Mouse (Mus musculus) CH12.LX (cell line): ENCODE results near the gene Ywhag. TPM values are rescaled to one million over a fixed set of nuclear protein-coding genes. Genes with fewer than 3 reads are reported as not detected.

Experiments used
- DNase-seq: peaks from one replicate; pipeline ENCODE4 v3.0.0-alpha.2; 2013; ENCODE audit errors: extremely low read depth
- H3K27ac ChIP-seq: 2 replicates; pipeline ENCODE4 v1.5.1; 2012; ENCODE audit warnings: low read depth, mild to moderate bottlenecking, control low read depth, moderate library complexity; ENCODE audit not compliant: insufficient read depth
- H3K27me3 ChIP-seq: replicated peaks from 2 replicates; pipeline ENCODE3; 2012; ENCODE audit warnings: inconsistent platforms
- H3K36me3 ChIP-seq, 2 experiments: replicated peaks in 1 of 2; 2 replicates each; pipeline versions ENCODE3 to v1.6.1; 2012; ENCODE audit warnings: inconsistent platforms in 1 of 2, low read length in 1 of 2, mild to moderate bottlenecking in 1 of 2, mixed read lengths in 1 of 2, moderate library complexity in 1 of 2; ENCODE audit not compliant: control insufficient read depth in 1 of 2, insufficient read depth in 1 of 2
- H3K4me1 ChIP-seq, 2 experiments: 2 replicates each; pipeline ENCODE4 v1.6.1; 2012; ENCODE audit warnings: inconsistent platforms in 1 of 2, moderate library complexity in 1 of 2; ENCODE audit not compliant: insufficient read depth in 2 of 2, control insufficient read depth in 1 of 2
- H3K4me2 ChIP-seq: 2 replicates; pipeline ENCODE4 v1.6.1; 2012; ENCODE audit warnings: low read depth, mild to moderate bottlenecking, control low read depth; ENCODE audit not compliant: poor library complexity, insufficient read depth, severe bottlenecking
- H3K4me3 ChIP-seq, 3 experiments: fragments of 150-350 bp in 1 of 3; sonication (generic) in 1 of 3; replicated peaks in 1 of 3; 2 replicates each; pipeline versions ENCODE3 to v1.5.1; 2011 to 2012; ENCODE audit warnings: low read depth in 2 of 3, low read length in 2 of 3, mild to moderate bottlenecking in 2 of 3, moderate library complexity in 2 of 3, control low read depth in 1 of 3, improper control_type of control experiment in 1 of 3, inconsistent platforms in 1 of 3, mixed read lengths in 1 of 3; ENCODE audit not compliant: poor library complexity in 1 of 3
- H3K79me2 ChIP-seq: replicated peaks from 2 replicates; pipeline ENCODE4 v1.6.1; 2012; ENCODE audit warnings: mild to moderate bottlenecking, moderate library complexity; ENCODE audit not compliant: control insufficient read depth, poor library complexity, insufficient read depth, severe bottlenecking; ENCODE audit errors: extremely low read depth
- H3K9ac ChIP-seq: 2 replicates; pipeline ENCODE4 v1.6.1; 2012; ENCODE audit warnings: low read depth, mild to moderate bottlenecking, control low read depth, moderate library complexity; ENCODE audit not compliant: insufficient read depth
- H3K9me3 ChIP-seq: replicated peaks from 2 replicates; pipeline ENCODE3; 2012; ENCODE audit warnings: low read length, inconsistent platforms, mixed read lengths
- BHLHE40 ChIP-seq: IDR thresholded peaks from 2 replicates; pipeline ENCODE4 v1.6.1; 2011; ENCODE audit warnings: mild to moderate bottlenecking, low read depth, low read length, improper control_type of control experiment
- CHD1 ChIP-seq: IDR thresholded peaks from 2 replicates; pipeline ENCODE4 v1.6.1; 2012; ENCODE audit warnings: low read depth, low read length, improper control_type of control experiment, inconsistent platforms
- CHD2 ChIP-seq: IDR thresholded peaks from 2 replicates; pipeline ENCODE4 v1.6.1; 2011; ENCODE audit warnings: low read length, improper control_type of control experiment
- CTCF ChIP-seq, 2 experiments: IDR thresholded peaks in 1 of 2; conservative IDR thresholded peaks in 1 of 2; 2 replicates each; pipeline ENCODE4 v1.5.1; 2011 to 2012; ENCODE audit warnings: low read depth in 2 of 2, low read length in 2 of 2, improper control_type of control experiment in 1 of 2, inconsistent platforms in 1 of 2, mild to moderate bottlenecking in 1 of 2, moderate library complexity in 1 of 2
- E2F4 ChIP-seq: IDR thresholded peaks from 2 replicates; pipeline ENCODE4 v1.6.1; 2011; ENCODE audit warnings: low read depth, low read length, improper control_type of control experiment; ENCODE audit not compliant: insufficient replicate concordance
- ELF1 ChIP-seq: IDR thresholded peaks from 2 replicates; pipeline ENCODE4 v1.6.1; 2014; ENCODE audit warnings: low read depth, mild to moderate bottlenecking, inconsistent platforms, low read length, improper control_type of control experiment
- EP300 ChIP-seq: IDR thresholded peaks from 2 replicates; pipeline ENCODE4 v1.6.1; 2011; ENCODE audit warnings: low read length, improper control_type of control experiment
- ETS1 ChIP-seq: conservative IDR thresholded peaks from 2 replicates; pipeline ENCODE4 v1.6.1; 2012; ENCODE audit warnings: low read depth, mild to moderate bottlenecking, inconsistent platforms, low read length, improper control_type of control experiment, moderate library complexity
- GABPA ChIP-seq: IDR thresholded peaks from 2 replicates; pipeline ENCODE4 v1.6.1; 2012; ENCODE audit warnings: low read depth, low read length, improper control_type of control experiment, inconsistent platforms; ENCODE audit not compliant: insufficient replicate concordance
- HCFC1 ChIP-seq: IDR thresholded peaks from 2 replicates; pipeline ENCODE4 v1.6.1; 2012; ENCODE audit warnings: low read depth, mild to moderate bottlenecking, inconsistent platforms, low read length, improper control_type of control experiment
- JUN ChIP-seq: IDR thresholded peaks from 2 replicates; pipeline ENCODE4 v1.6.1; 2011; ENCODE audit warnings: low read depth, mild to moderate bottlenecking, low read length, improper control_type of control experiment, moderate library complexity; ENCODE audit not compliant: insufficient read depth
- KAT2A ChIP-seq: IDR thresholded peaks from 2 replicates; pipeline ENCODE4 v1.6.1; 2012; ENCODE audit warnings: low read length, improper control_type of control experiment, inconsistent platforms; ENCODE audit not compliant: insufficient replicate concordance
- MAFK ChIP-seq: IDR thresholded peaks from 2 replicates; pipeline ENCODE4 v1.6.1; 2011; ENCODE audit warnings: low read length, improper control_type of control experiment; ENCODE audit not compliant: insufficient replicate concordance
- MAX ChIP-seq: IDR thresholded peaks from 2 replicates; pipeline ENCODE4 v1.6.1; 2011; ENCODE audit warnings: low read length, improper control_type of control experiment
- MXI1 ChIP-seq: IDR thresholded peaks from 2 replicates; pipeline ENCODE4 v1.6.1; 2011; ENCODE audit warnings: mild to moderate bottlenecking, low read depth, low read length, improper control_type of control experiment
- MYC ChIP-seq: IDR thresholded peaks from 2 replicates; pipeline ENCODE4 v1.6.1; 2011; ENCODE audit warnings: low read depth, mild to moderate bottlenecking, improper control_type of control experiment, low read length
- NELFE ChIP-seq: IDR thresholded peaks from 2 replicates; pipeline ENCODE4 v1.6.1; 2011; ENCODE audit warnings: low read depth, low read length, improper control_type of control experiment
- NRF1 ChIP-seq: IDR thresholded peaks from 2 replicates; pipeline ENCODE4 v1.6.1; 2014; ENCODE audit warnings: low read depth, mild to moderate bottlenecking, inconsistent platforms, low read length, improper control_type of control experiment, moderate library complexity
- PAX5 ChIP-seq: IDR thresholded peaks from 2 replicates; pipeline ENCODE4 v1.6.1; 2012; ENCODE audit warnings: low read length, inconsistent platforms, mixed read lengths
- POLR2AphosphoS2 ChIP-seq: IDR thresholded peaks from 2 replicates; pipeline ENCODE4 v1.6.1; 2011; ENCODE audit warnings: low read depth, low read length, improper control_type of control experiment
- RAD21 ChIP-seq: IDR thresholded peaks from 2 replicates; pipeline ENCODE4 v1.6.1; 2011; ENCODE audit warnings: low read depth, mild to moderate bottlenecking, low read length, improper control_type of control experiment, moderate library complexity
- RCOR1 ChIP-seq: conservative IDR thresholded peaks from 2 replicates; pipeline ENCODE4 v1.6.1; 2012; ENCODE audit warnings: low read depth, mild to moderate bottlenecking, inconsistent platforms, low read length, improper control_type of control experiment
- SIN3A ChIP-seq: IDR thresholded peaks from 2 replicates; pipeline ENCODE4 v1.6.1; 2012; ENCODE audit warnings: low read length, improper control_type of control experiment, inconsistent platforms
- SMC3 ChIP-seq: IDR thresholded peaks from 2 replicates; pipeline ENCODE4 v1.6.1; 2011; ENCODE audit warnings: low read depth, low read length, improper control_type of control experiment
- TBP ChIP-seq: conservative IDR thresholded peaks from 2 replicates; pipeline ENCODE4 v1.6.1; 2011; ENCODE audit warnings: low read depth, low read length, improper control_type of control experiment
- TCF12 ChIP-seq: IDR thresholded peaks from 2 replicates; pipeline ENCODE4 v1.6.1; 2014; ENCODE audit warnings: low read depth, mild to moderate bottlenecking, inconsistent platforms, low read length, improper control_type of control experiment
- UBTF ChIP-seq: IDR thresholded peaks from 2 replicates; pipeline ENCODE4 v1.6.1; 2012; ENCODE audit warnings: low read depth, mild to moderate bottlenecking, inconsistent platforms, low read length, improper control_type of control experiment, moderate library complexity
- USF1 ChIP-seq: IDR thresholded peaks from 2 replicates; pipeline ENCODE4 v1.6.1; 2014; ENCODE audit warnings: low read depth, mild to moderate bottlenecking, inconsistent platforms, low read length, improper control_type of control experiment
- USF2 ChIP-seq: conservative IDR thresholded peaks from 2 replicates; pipeline ENCODE4 v1.6.1; 2011; ENCODE audit warnings: low read depth, low read length, improper control_type of control experiment
- ZKSCAN1 ChIP-seq: IDR thresholded peaks from 2 replicates; pipeline ENCODE4 v1.6.1; 2012; ENCODE audit warnings: low read depth, inconsistent platforms, low read length, improper control_type of control experiment, borderline replicate concordance
- dilution Hi-C: fragments of 300-500 bp; cut with MboI; formaldehyde crosslinking; loops from 2 replicates; pipeline ENCODE4 v1.14.3; 2020; ENCODE audit warnings: low sequenced_read_pairs; ENCODE audit not compliant: extremely low pct_unique_long_range_greater_than_20kb, extremely low pct_ligation_motif_present
- in situ Hi-C: fragments of 300-500 bp; cut with MboI; formaldehyde crosslinking; loops from 3 replicates; pipeline ENCODE4 v1.14.3; 2019; ENCODE audit warnings: low sequenced_read_pairs, low pct_ligation_motif_present, low pct_unique_long_range_greater_than_20kb, mixed read lengths
- polyA plus RNA-seq: library from polyadenylated mRNA; unstranded; fragments of >175 nt; gene quantifications from 2 replicates; pipeline ENCODE4 v1.2.1, GENCODE M21; 2012; ENCODE audit warnings: low read depth; ENCODE audit not compliant: insufficient read length
- total RNA-seq, 2 experiments: library from RNA; depleted of rRNA; stranded (reverse); fragments of 300-350 nt in 1 of 2; fragments of >200 nt in 1 of 2; gene quantifications; 2 replicates each; pipeline ENCODE4 v1.2.3; 2012 to 2014

The Ywhag gene
- total and polyA plus RNA-seq, 3 experiments = 55.3 to 239 (median 77.3) TPM

GRCm38 (mm10) chr5:135958367-135958766, 24.0 kb upstream of the Ywhag start:
- H3K9me3 ChIP-seq = no peaks in the 10 kb centered on the region
- H3K79me2 ChIP-seq = no peaks in the 10 kb centered on the region
- in situ Hi-C loops (no loop called here), dilution Hi-C loops (no loop called here)
- H3K36me3 ChIP-seq = peaks cover 0 to 7% of the 10 kb centered on the region in 2 experiments
- H3K4me1 ChIP-seq = peaks cover 18 to 44% of the 10 kb centered on the region in 2 experiments
- peaks cover 3% of the 10 kb centered on the region for H3K27me3 ChIP-seq
- DNase-seq = no peak
- H3K27ac ChIP-seq = peak overlapping the region; percentile 31; the same call in 1 of the 2 replicates
- TF ChIP-seq ZKSCAN1 (no peak), GABPA (no peak), PAX5 (no peak), E2F4 (no peak)
- H3K9ac ChIP-seq = peak overlapping the region; percentile 91; the same call in 1 of the 2 replicates
- H3K4me2 ChIP-seq = peak overlapping the region; percentile 83
- H3K4me3 ChIP-seq = peak overlapping the region; percentile 54 to 71 (median 57)

GRCm38 (mm10) chr5:135957207-135957974, 23.0 kb upstream of the Ywhag start:
- in situ Hi-C loops (no loop called here), dilution Hi-C loops (no loop called here)
- Histone ChIP-seq H3K9ac (peak overlapping the region; percentile 91), H3K4me2 (peak overlapping the region; percentile 83), H3K4me3 (peak overlapping the region; percentile 54 to 71 (median 57)), H3K27me3 (no peaks in the 10 kb centered on the region), H3K36me3 (peaks cover 0 to 7% of the 10 kb centered on the region in 2 experiments), H3K27ac (peak overlapping the region; percentile 24; the same call in 1 of the 2 replicates), H3K9me3 (no peaks in the 10 kb centered on the region), H3K79me2 (no peaks in the 10 kb centered on the region), H3K4me1 (peaks cover 18 to 38% of the 10 kb centered on the region in 2 experiments)
- peak; percentile 99 for DNase-seq
- TF ChIP-seq ELF1 = peak; percentile 84
- peak; percentile 65 for TF ChIP-seq NELFE
- TF ChIP-seq POLR2AphosphoS2 = peak; percentile 47; the same call in 1 of the 2 replicates
- TF ChIP-seq CTCF (conservative IDR thresholded peaks at IDR 0.05 in 1 of 2, IDR thresholded peaks at IDR 0.05 in 1 of 2; ENCODE audit: low read depth in 2 of 2, low read length in 2 of 2) = no peak
- TF ChIP-seq CHD1 = no peak
- TF ChIP-seq MAX = peak; percentile 72; the same call in 1 of the 2 replicates
- TF ChIP-seq MXI1 = peak; percentile 37; the same call in 1 of the 2 replicates
- peak; percentile 37; the same call in 1 of the 2 replicates for TF ChIP-seq BHLHE40
- no peak for TF ChIP-seq JUN
- TF ChIP-seq RAD21 = no peak
- peak; percentile 53; the same call in 1 of the 2 replicates for TF ChIP-seq ETS1
- TF ChIP-seq EP300 = no peak
- peak; percentile 70 for TF ChIP-seq HCFC1
- TF ChIP-seq USF2 = no peak; the same call in 1 of the 2 replicates
- TF ChIP-seq ZKSCAN1 = no peak
- TF ChIP-seq E2F4 = peak; percentile 64; the same call in 1 of the 2 replicates
- TF ChIP-seq SMC3 = no peak
- no peak for TF ChIP-seq SIN3A
- TF ChIP-seq MAFK = peak; percentile 88
- peak; percentile 78; the same call in 1 of the 2 replicates for TF ChIP-seq TBP
- TF ChIP-seq TCF12 = peak; percentile 47; the same call in 1 of the 2 replicates
- 0 out of 2 replicates have a peak, but pooled peaks have one; percentile 16 for TF ChIP-seq NRF1
- TF ChIP-seq KAT2A = no peak
- TF ChIP-seq CHD2 = no peak
- TF ChIP-seq UBTF = no peak
- no peak; the same call in 1 of the 2 replicates for TF ChIP-seq MYC
- TF ChIP-seq USF1 = no peak
- no peak for TF ChIP-seq RCOR1
